Mouse (Mus musculus) C2C12 (cell line): ENCODE results near the gene Arid1a.

Experiments
- CTCF ChIP-seq: IDR thresholded peaks from one replicate; pipeline ENCODE4 v1.5.1; 2011; ENCODE audit not compliant: control insufficient read depth, insufficient read depth, insufficient read length
- MAX ChIP-seq: IDR thresholded peaks from one replicate; pipeline ENCODE4 v1.6.1; 2011; ENCODE audit warnings: mild to moderate bottlenecking, control low read depth
- MYOD1 ChIP-seq: IDR thresholded peaks from one replicate; pipeline ENCODE4 v1.6.1; 2011; ENCODE audit warnings: low read depth; ENCODE audit not compliant: control insufficient read depth, insufficient read length

DNA sequence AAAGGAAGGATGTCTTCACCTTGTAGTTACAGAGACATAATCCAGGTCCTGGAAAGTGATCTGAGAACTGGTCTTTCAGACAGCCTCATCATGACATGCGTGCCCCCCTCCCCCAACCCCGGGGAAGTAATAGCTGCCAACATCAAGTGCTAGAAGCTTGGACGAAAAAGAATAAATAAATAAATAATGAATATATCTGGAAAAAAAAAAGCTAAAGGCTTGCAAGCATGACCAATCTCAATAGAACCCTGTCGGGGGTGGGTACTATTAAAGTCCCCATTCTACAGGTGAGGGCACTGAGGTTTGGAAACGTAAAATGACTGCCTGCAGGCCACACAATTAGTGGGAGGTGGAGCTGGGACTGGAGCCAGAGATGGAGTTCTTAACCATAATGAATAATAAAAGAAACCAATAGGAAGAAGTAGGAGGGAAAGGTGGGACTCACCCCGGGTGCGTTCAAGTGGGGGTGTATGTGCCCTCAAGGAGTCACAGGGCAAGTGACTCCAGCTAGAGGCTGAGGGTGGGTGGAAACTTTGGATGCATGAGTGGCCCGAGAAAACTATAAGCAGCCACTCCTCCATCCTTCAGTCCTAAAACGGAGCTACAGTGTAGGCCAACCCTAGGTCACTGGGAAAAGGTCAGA, 124.7 kb downstream of the Arid1a start:
- TF ChIP-seq CTCF = no peak
- TF ChIP-seq MYOD1 = no peak
- no peak for TF ChIP-seq MAX
